Mouse (Mus musculus) left cerebral cortex, adult 11 months (tissue): ENCODE measurements around the gene Pgap3.

Experiments used
- DNase-seq: peaks from one replicate; pipeline ENCODE4 v3.0.0; 2022; ENCODE audit warnings: low spot score

Pgap3 gene

GRCm38 (mm10) chr11:98381651-98382050 lies 18.6 kb downstream of the Pgap3 start:
- DNase-seq: no peak

GRCm38 (mm10) chr11:98380106-98380505 lies 20.2 kb downstream of the Pgap3 start:
- no peak for DNase-seq

GRCm38 (mm10) chr11:98379379-98379778 lies 20.9 kb downstream of the Pgap3 start:
- no peak for DNase-seq

- DNase-seq: no peak
These were observed 22.5 kb downstream of the Pgap3 start for GRCm38 (mm10) chr11:98377787-98378186.

- DNase-seq: no peak
These were observed 23.5 kb downstream of the Pgap3 start for GRCm38 (mm10) chr11:98376756-98377155.

- DNase-seq: no peak
These were observed 26.0 kb downstream of the Pgap3 start for GRCm38 (mm10) chr11:98374266-98374665.

GRCm38 (mm10) chr11:98373244-98373643 lies 27.0 kb downstream of the Pgap3 start:
- DNase-seq: no peak

- no peak for DNase-seq
These were observed 27.9 kb downstream of the Pgap3 start for GRCm38 (mm10) chr11:98372406-98372805.

GRCm38 (mm10) chr11:98371556-98372240 lies 28.6 kb downstream of the Pgap3 start:
- DNase-seq: no peak

- no peak for DNase-seq
These were observed 29.7 kb downstream of the Pgap3 start for GRCm38 (mm10) chr11:98370588-98370987.

- DNase-seq: no peak
These were observed 31.0 kb downstream of the Pgap3 start for GRCm38 (mm10) chr11:98369337-98369736.

- DNase-seq: no peak
These were observed 32.5 kb downstream of the Pgap3 start for GRCm38 (mm10) chr11:98367863-98368186.

GRCm38 (mm10) chr11:98367171-98367862 lies 33.0 kb downstream of the Pgap3 start:
- DNase-seq: no peak

- no peak for DNase-seq
These were observed 34.0 kb downstream of the Pgap3 start for GRCm38 (mm10) chr11:98366290-98366689.

- DNase-seq: no peak
These were observed 35.9 kb downstream of the Pgap3 start for GRCm38 (mm10) chr11:98364410-98364809.

- no peak for DNase-seq
These were observed 36.5 kb downstream of the Pgap3 start for GRCm38 (mm10) chr11:98363817-98364216.

- no peak for DNase-seq
These were observed 39.3 kb downstream of the Pgap3 start for GRCm38 (mm10) chr11:98360866-98361521.

- DNase-seq: no peak
These were observed 41.9 kb downstream of the Pgap3 start, which contains the start of gene Stard3 for GRCm38 (mm10) chr11:98358161-98359083. Stard3 (plus strand) TSS chr11:98358368.

- no peak for DNase-seq
These were observed 42.7 kb downstream of the Pgap3 start for GRCm38 (mm10) chr11:98357396-98358160.

GRCm38 (mm10) chr11:98356625-98357394 lies 43.5 kb downstream of the Pgap3 start:
- no peak for DNase-seq
